Mouse (Mus musculus) embryonic facial prominence, embryonic 14.5 days (tissue): ENCODE results near the gene Rfx4. TPM values are rescaled to one million over a fixed set of nuclear protein-coding genes. Genes with fewer than 3 reads are reported as not detected.
A peak's percentile ranks its signal among the peaks of the same experiment; 100 is the strongest.

Experiments
- ATAC-seq: fragments of 200-750 bp; cut with Nextera tagmentation; 2 replicates; pipeline ENCODE4 v1.8.0; 2017; ENCODE audit warnings: low read depth, moderate number of reproducible peaks, moderate TSS enrichment
- DNase-seq: peaks from one replicate; pipeline ENCODE4 v3.0.0-alpha.2; 2015; ENCODE audit warnings: low spot score
- H3K27ac ChIP-seq: fragments of 300-500 bp; sonication (generic); replicated peaks from 2 replicates; pipeline ENCODE4 v1.5.1; 2014; ENCODE audit warnings: low read depth, mild to moderate bottlenecking, low read length, moderate library complexity
- H3K27me3 ChIP-seq: fragments of 300-500 bp; sonication (generic); replicated peaks from 2 replicates; pipeline ENCODE4 v1.6.1; 2014; ENCODE audit warnings: low read length; ENCODE audit not compliant: control insufficient read depth, insufficient read depth
- H3K36me3 ChIP-seq: fragments of 300-500 bp; sonication (generic); 2 replicates; pipeline ENCODE4 v1.6.1; 2014; ENCODE audit warnings: low read length, mixed read lengths; ENCODE audit not compliant: control insufficient read depth, insufficient read depth
- H3K4me1 ChIP-seq: fragments of 300-500 bp; sonication (generic); 2 replicates; pipeline ENCODE4 v1.6.1; 2014; ENCODE audit warnings: antibody characterized with exemption, low read length; ENCODE audit not compliant: control insufficient read depth, insufficient read depth
- H3K4me2 ChIP-seq: fragments of 300-500 bp; sonication (generic); 2 replicates; pipeline ENCODE4 v1.6.1; 2014; ENCODE audit warnings: low read depth, mild to moderate bottlenecking, low read length, moderate library complexity, mixed read lengths
- H3K4me3 ChIP-seq: fragments of 300-500 bp; sonication (generic); 2 replicates; pipeline ENCODE4 v1.5.1; 2014; ENCODE audit warnings: low read depth, mild to moderate bottlenecking, low read length
- H3K9ac ChIP-seq: fragments of 300-500 bp; sonication (generic); 2 replicates; pipeline ENCODE4 v1.6.1; 2014; ENCODE audit warnings: low read depth, mild to moderate bottlenecking, low read length, moderate library complexity, mixed read lengths
- H3K9me3 ChIP-seq: fragments of 300-500 bp; sonication (generic); 2 replicates; pipeline ENCODE4 v1.6.1; 2016; ENCODE audit warnings: low read length; ENCODE audit not compliant: control insufficient read depth
- WGBS: fragments of 180-500 bp; shearing (Covaris S2); extraction: QIAGEN DNeasy Blood & Tissue Kit; methylation state at CpG from one replicate; pipeline ENCODE4 v1.1.7; 2014; 5-methylcytosine and 5-hydroxymethylcytosine counted together
- polyA plus RNA-seq: library from polyadenylated mRNA; unstranded; fragments of >200 nt; fragmentation: Nextera tagmentation; extraction: Ambion mirVana; gene quantifications from 2 replicates; pipeline ENCODE4 v1.2.1, GENCODE M21; 2014

Gene Rfx4
- polyA plus RNA-seq, 1 experiment from 2014 or later = 0.15 TPM

DNA sequence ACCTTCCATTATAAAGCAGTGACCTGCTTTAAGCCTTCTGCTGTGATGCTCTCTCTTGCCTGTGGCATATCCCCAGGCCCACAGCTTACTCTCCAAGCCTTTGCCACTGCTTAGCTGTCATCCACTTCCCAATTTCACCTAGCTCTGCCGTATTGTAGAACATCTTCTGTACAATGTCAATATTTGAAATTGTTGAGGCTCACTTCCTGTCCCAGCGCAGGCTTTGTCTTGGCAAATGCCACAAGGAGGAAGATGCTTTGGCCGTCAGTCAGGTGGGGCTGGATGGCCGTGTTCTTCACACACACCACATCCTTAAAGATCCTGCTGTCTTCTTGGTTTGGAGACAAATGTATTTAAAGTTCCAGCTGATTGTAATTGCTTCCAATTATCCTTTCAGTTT, 29.5 kb downstream of the Rfx4 start:
- Histone ChIP-seq H3K4me1 (no peaks in the 10 kb centered on the region), H3K4me3 (no peak overlapping the region), H3K4me2 (no peak overlapping the region), H3K36me3 (no peaks in the 10 kb centered on the region), H3K9me3 (no peaks in the 10 kb centered on the region), H3K27me3 (no peaks in the 10 kb centered on the region), H3K9ac (no peak overlapping the region), H3K27ac (no peak overlapping the region)
- WGBS = 71% methylated on average over 4 of the region's 4 CpGs
- ATAC-seq (no peak), DNase-seq (no peak)

DNA sequence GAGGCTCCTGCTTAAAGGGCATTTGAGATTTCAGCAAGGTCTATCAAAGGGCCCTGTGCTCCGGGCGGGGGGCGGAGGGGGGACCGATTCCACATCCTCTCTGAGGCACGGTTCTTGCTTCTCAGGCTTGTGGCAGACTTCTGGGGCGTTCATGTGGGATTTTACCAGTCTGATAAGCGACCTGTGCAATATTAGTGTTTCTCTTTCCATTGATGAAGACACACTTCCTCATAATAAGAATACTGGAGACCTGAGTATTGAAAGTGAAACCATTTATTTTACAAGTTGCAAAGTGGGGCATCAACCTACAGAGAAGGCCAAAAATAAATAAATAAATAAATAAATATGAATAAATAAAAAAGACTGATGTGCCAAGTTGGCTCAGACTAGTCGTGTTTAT, 34.5 kb downstream of the Rfx4 start:
- H3K9me3 ChIP-seq = no peaks in the 10 kb centered on the region
- DNase-seq (no peak), ATAC-seq (no peak)
- no peaks in the 10 kb centered on the region for H3K27me3 ChIP-seq
- H3K4me1 ChIP-seq = peaks cover 3% of the 10 kb centered on the region; the same call in 1 of the 2 replicates
- no peak overlapping the region for H3K4me2 ChIP-seq
- WGBS = 84% methylated on average over 8 of the region's 8 CpGs
- no peak overlapping the region for H3K9ac ChIP-seq
- H3K4me3 ChIP-seq = no peak overlapping the region
- no peak overlapping the region for H3K27ac ChIP-seq
- no peaks in the 10 kb centered on the region for H3K36me3 ChIP-seq

DNA sequence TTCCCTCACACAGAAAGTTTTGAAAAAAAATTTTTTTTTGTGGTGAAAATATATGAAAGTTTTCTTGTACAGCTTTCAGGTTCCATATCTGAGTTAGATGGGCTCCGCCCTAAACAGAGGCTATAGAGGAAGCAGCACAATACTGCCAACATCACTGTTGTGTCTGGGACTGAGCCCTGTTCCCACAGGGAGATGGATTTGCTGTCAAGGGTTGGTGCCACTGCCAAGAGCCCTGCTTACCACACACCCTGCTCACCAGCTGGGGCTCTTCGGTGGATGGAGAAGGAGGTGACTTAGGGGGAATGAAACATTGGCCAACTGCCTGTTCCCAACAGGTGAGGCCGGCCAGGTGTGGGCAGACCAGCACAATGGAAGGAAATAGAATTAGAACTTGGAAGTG, 35.3 kb downstream of the Rfx4 start:
- ATAC-seq = peak; percentile 44; the same call in 1 of the 2 replicates
- H3K4me3 ChIP-seq = no peak overlapping the region
- H3K4me2 ChIP-seq = no peak overlapping the region
- WGBS = 80% methylated on average over 3 of the region's 3 CpGs
- H3K36me3 ChIP-seq = no peaks in the 10 kb centered on the region
- H3K9me3 ChIP-seq = no peaks in the 10 kb centered on the region
- H3K4me1 ChIP-seq = peaks cover 3% of the 10 kb centered on the region; the same call in 1 of the 2 replicates
- no peak overlapping the region for H3K9ac ChIP-seq
- peak; percentile 27 for DNase-seq
- H3K27ac ChIP-seq = no peak overlapping the region
- H3K27me3 ChIP-seq = no peaks in the 10 kb centered on the region

GRCm38 (mm10) chr10:84801521-84801920, 45.7 kb downstream of the Rfx4 start:
- Histone ChIP-seq H3K4me3 (no peak overlapping the region), H3K27me3 (no peaks in the 10 kb centered on the region), H3K9ac (no peak overlapping the region), H3K36me3 (no peaks in the 10 kb centered on the region), H3K4me1 (no peaks in the 10 kb centered on the region), H3K4me2 (no peak overlapping the region), H3K27ac (no peak overlapping the region), H3K9me3 (no peaks in the 10 kb centered on the region)
- WGBS = 66% methylated on average over 6 of the region's 6 CpGs
- no peak for ATAC-seq
- DNase-seq = no peak

- no peak overlapping the region for H3K4me3 ChIP-seq
- DNase-seq (peak; percentile 18), ATAC-seq (no peak)
- no peaks in the 10 kb centered on the region for H3K9me3 ChIP-seq
- H3K4me2 ChIP-seq = no peak overlapping the region
- WGBS = 56% methylated on average over 13 of the region's 13 CpGs
- no peaks in the 10 kb centered on the region for H3K36me3 ChIP-seq
- H3K9ac ChIP-seq = no peak overlapping the region
- no peaks in the 10 kb centered on the region for H3K27me3 ChIP-seq
- H3K27ac ChIP-seq = no peak overlapping the region
- no peaks in the 10 kb centered on the region for H3K4me1 ChIP-seq
Observed at GRCm38 (mm10) chr10:84803216-84803844, 47.5 kb downstream of the Rfx4 start.

DNA sequence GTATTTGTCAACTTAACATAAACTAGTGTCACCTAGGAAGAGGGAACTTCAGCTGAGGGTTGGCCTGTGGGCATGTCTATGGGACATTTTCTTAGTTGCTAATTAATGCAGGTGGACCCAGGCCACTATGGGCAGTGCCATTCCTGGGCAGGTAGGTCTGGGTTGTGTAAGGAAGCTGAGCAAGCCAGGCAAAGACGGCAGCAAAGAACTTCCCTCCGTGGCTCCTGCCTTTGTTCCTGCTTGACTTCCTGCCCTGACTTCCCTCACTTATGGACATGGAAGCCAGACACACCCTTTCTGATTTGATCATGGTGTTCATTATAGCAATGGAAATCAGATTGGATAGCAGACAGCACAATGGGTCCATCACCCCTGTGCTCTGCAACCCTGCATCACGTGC, 49.7 kb downstream of the Rfx4 start:
- 67% methylated on average over 3 of the region's 3 CpGs for WGBS
- no peak for ATAC-seq

GRCm38 (mm10) chr10:84807206-84807605, 51.3 kb downstream of the Rfx4 start:
- Histone ChIP-seq H3K36me3 (no peaks in the 10 kb centered on the region), H3K27ac (no peak overlapping the region), H3K4me3 (no peak overlapping the region), H3K4me2 (no peak overlapping the region), H3K9ac (no peak overlapping the region), H3K27me3 (no peaks in the 10 kb centered on the region), H3K4me1 (no peaks in the 10 kb centered on the region), H3K9me3 (no peaks in the 10 kb centered on the region)
- DNase-seq (peak; percentile 20), ATAC-seq (no peak)
- WGBS = 70% methylated on average over 9 of the region's 9 CpGs

More for the DNA sequence above, 49.7 kb downstream of the Rfx4 start:
- DNase-seq = no peak
- H3K36me3 ChIP-seq = no peaks in the 10 kb centered on the region
- H3K27ac ChIP-seq = no peak overlapping the region
- no peaks in the 10 kb centered on the region for H3K9me3 ChIP-seq
- no peak overlapping the region for H3K9ac ChIP-seq
- H3K27me3 ChIP-seq = no peaks in the 10 kb centered on the region
- no peak overlapping the region for H3K4me3 ChIP-seq
- no peaks in the 10 kb centered on the region for H3K4me1 ChIP-seq
- no peak overlapping the region for H3K4me2 ChIP-seq

GRCm38 (mm10) chr10:84810030-84810849, 54.4 kb downstream of the Rfx4 start:
- WGBS = 73% methylated on average over 8 of the region's 8 CpGs

More at GRCm38 (mm10) chr10:84810030-84810849, 54.4 kb downstream of the Rfx4 start:
- H3K9ac ChIP-seq = no peak overlapping the region
- no peaks in the 10 kb centered on the region for H3K36me3 ChIP-seq
- H3K9me3 ChIP-seq = no peaks in the 10 kb centered on the region
- no peak overlapping the region for H3K4me2 ChIP-seq
- no peaks in the 10 kb centered on the region for H3K27me3 ChIP-seq
- H3K4me1 ChIP-seq = no peaks in the 10 kb centered on the region
- DNase-seq (no peak), ATAC-seq (no peak)
- no peak overlapping the region for H3K4me3 ChIP-seq
- H3K27ac ChIP-seq = no peak overlapping the region
